Mouse (Mus musculus): ENCODE measurements around the gene G2e3. TPM values are rescaled to one million over a fixed set of nuclear protein-coding genes. Genes with fewer than 3 reads are reported as not detected.

The G2e3 gene
- polyA plus RNA-seq, 1 experiment from 2014 or later: 27.0 TPM

Other genes with a start within 250 kb of the G2e3 start
- gene Scfd1, start 29.4 kb downstream of the G2e3 start, polyA plus RNA-seq (2015; fragmentation: Nextera tagmentation; extraction: Ambion mirVana): 83.4 and 87.5 TPM in 2 replicates
- 2.0 and 4.4 TPM in 2 replicates for gene Coch, start 245.3 kb downstream of the G2e3 start, polyA plus RNA-seq (2015; fragmentation: Nextera tagmentation; extraction: Ambion mirVana)